Mouse (Mus musculus): ENCODE data around the gene Tomm40.

DNA sequence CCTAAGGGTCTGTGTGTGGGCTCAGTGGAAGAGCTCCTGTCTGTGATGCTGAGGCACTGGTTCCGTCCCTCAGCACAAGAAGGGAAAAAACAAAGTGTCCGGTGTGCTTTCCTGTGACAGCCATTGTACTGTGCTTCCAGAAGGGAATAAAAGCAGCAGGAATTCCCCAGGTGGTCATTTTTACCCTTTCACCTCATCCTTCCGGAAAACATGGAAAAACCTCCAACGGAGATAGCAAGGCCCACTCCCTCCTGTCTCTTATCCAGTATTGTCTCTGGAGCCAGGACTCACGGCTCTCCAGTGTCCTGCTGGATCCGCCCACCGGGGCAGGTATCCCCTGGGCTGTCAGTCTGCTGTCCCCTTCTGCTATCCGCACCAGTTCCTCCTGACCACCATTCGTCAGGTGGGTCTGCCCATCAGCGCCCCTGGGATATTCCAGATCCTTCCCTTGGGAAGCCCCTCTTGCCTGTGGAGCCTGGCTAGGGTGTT lies 19.0 kb upstream of the Tomm40 start:
- TF ChIP-seq CTCF (IDR thresholded peaks at IDR 0.05; ENCODE audit: low read depth) = no peak
- no peak for TF ChIP-seq EP300 (IDR thresholded peaks at IDR 0.05; ENCODE audit: low read depth)

Data from liver, postnatal 0 days (tissue).